Mouse (Mus musculus): Measurements from ENCODE around the gene Ube2h.

GRCm38 (mm10) chr6:30245940-30246339 is 58.4 kb downstream of the Ube2h start:
- TF ChIP-seq CTCF (conservative IDR thresholded peaks at IDR 0.05; ENCODE audit: insufficient read depth, insufficient read length, low read depth, low read length) (no peak), POLR2A (IDR thresholded peaks at IDR 0.05; ENCODE audit: low read depth, low read length) (no peak)
